In the genomic region with DNA sequence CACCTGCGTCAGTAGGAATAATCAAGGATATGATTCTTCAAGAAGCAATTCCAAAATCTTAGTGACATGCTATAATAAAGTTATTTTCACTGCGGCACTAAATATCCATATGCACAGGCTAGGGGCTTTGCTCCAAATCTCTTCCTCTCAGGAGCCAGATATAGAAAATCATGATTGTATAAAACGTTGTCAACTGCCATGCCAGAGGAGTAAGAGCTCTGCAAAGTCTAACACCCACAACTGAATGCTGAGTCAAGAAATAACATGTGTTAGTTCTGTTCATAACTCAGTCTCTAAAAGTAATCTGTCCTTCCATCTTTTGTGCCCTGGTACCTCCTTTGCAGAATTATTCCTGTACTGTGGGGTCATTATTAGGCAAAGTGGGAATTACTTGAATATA, we compare ENCODE assay signal across 21 mouse cellular contexts. TPM values are rescaled to one million over a fixed set of nuclear protein-coding genes. Genes with fewer than 3 reads are reported as not detected.
A peak's percentile ranks its signal among the peaks of the same experiment; 100 is the strongest.
DNase-seq lines count a peak whose midpoint lies in the region; TF ChIP-seq lines count a peak whose summit lies in the region.
"Had no signal": no experiment of that assay in that cellular context is flagged by ENCODE, and none has a peak within 500 bp of the region (broad histone marks: within the 10 kb centered on the region; RNA-seq: fewer than 3 reads in every experiment).

No protein-coding gene starts in this region.

- no peak overlapping the region for H3K4me3 ChIP-seq in left cerebral cortex, adult 2 months
- H3K4me3 ChIP-seq: embryonic facial prominence, embryonic 12.5 days; forebrain, embryonic 15.5 days; heart, adult 2 months; heart, embryonic 15.5 days; hindbrain, embryonic 10.5 days; hindbrain, embryonic 15.5 days had no signal

- no peak for TF ChIP-seq CTCF in left cerebral cortex, adult 2 months (IDR thresholded peaks at IDR 0.05)

- intact Hi-C loops in left cerebral cortex, adult 2 months (cut with DNase I) = loop anchor here (5.0 kb wide), 1 partner anchor 143 kb away; no protein-coding TSS in a partner anchor
- intact Hi-C loops in left cerebral cortex, postnatal 4 days (cut with DNase I) = no loop called here
- intact Hi-C loops in heart, postnatal 10 days (cut with DNase I) = no loop called here

- peak overlapping the region; percentile 69 for H3K27ac ChIP-seq in left cerebral cortex, adult 2 months
- H3K27ac ChIP-seq: embryonic facial prominence, embryonic 12.5 days; forebrain, embryonic 15.5 days; heart, adult 2 months; heart, embryonic 15.5 days; hindbrain, embryonic 10.5 days; hindbrain, embryonic 15.5 days had no signal

- DNase-seq in frontal cortex, adult 2 months (ENCODE audit: extremely low spot score in 1 of 2, low spot score in 1 of 2) = peak; percentile 32 to 66
- no peak for DNase-seq in frontal cortex, postnatal 25 days (ENCODE audit: low spot score in 2 of 2)
- no peak for DNase-seq in left cerebral cortex, adult 2 months (ENCODE audit: extremely low spot score in 1 of 2, low spot score in 2 of 2)
- DNase-seq in left cerebral cortex, postnatal 4 days = no peak
- DNase-seq in brain, adult 2 months (ENCODE audit: low read depth, low spot score) = peak; percentile 71
- no peak for DNase-seq in heart, postnatal 10 days
- DNase-seq in adrenal gland, adult (ENCODE audit: inconsistent age in 2 of 2, low spot score in 1 of 2) = no peak
- DNase-seq: adrenal gland, adult 2 months; adrenal gland, postnatal 25 days; cerebellum, adult 2 months; cerebellum, postnatal 14 days; gastrocnemius, postnatal 14 days; heart, adult 2 months had no signal

RNA-seq across cellular contexts. Expression of gene Cnr1, which starts 44.4 kb away (rescaled TPM):
- 44.1 and 71.7 TPM in 2 replicates for polyA plus RNA-seq in frontal cortex, adult 2 months (2012; rRNA removed)
- total RNA-seq in left cerebral cortex, adult 2 months (2021) = 100 to 1,000 TPM; 122 to 126 TPM
- total RNA-seq in left cerebral cortex, postnatal 4 days (2021) = 100 to 1,000 TPM; 166 to 173 TPM
- total RNA-seq in heart, postnatal 10 days (2021) = under 1 TPM; 0.14 to 0.40 TPM
- total RNA-seq: common myeloid progenitor, adult 5-6 weeks had no signal
- polyA plus RNA-seq: activated CD4-positive, CD25-positive, alpha-beta regulatory T cell, adult 4 months; Patski had no signal

Comparison
In these comparisons a context has a peak if more than half of its experiments do, and no peak if none do; other contexts are left out.
1. DNase-seq: peak in frontal cortex, adult 2 months (2 of 2) and brain, adult 2 months (single experiment); none in frontal cortex, postnatal 25 days (0 of 2), left cerebral cortex, adult 2 months (0 of 2), left cerebral cortex, postnatal 4 days (single experiment), heart, postnatal 10 days (0 of 2) and adrenal gland, adult (0 of 2).
2. RNA of gene Cnr1, which starts 44.4 kb away (total RNA-seq): 166 to 173 TPM in left cerebral cortex, postnatal 4 days and 122 to 126 TPM in left cerebral cortex, adult 2 months; 0.14 to 0.40 TPM in heart, postnatal 10 days; every median in the first group is over 10 times any median in the second.